Mouse (Mus musculus) heart, adult 9 months (tissue): Measurements from ENCODE around the gene Rab34.

ENCODE experiments used
- DNase-seq, 2 experiments: peaks; one replicate each; pipeline ENCODE4 v3.0.0; 2022; ENCODE audit warnings: low spot score in 2 of 2

The Rab34 gene

GRCm38 (mm10) chr11:78188331-78189233 is at the start of gene Rab34:
Gene Rab34, plus strand, starts transcription at chr11:78188430.
- DNase-seq: peak; percentile 62 to 64

GRCm38 (mm10) chr11:78140665-78141064 is 47.6 kb upstream of the Rab34 start:
- DNase-seq: no peak

DNA sequence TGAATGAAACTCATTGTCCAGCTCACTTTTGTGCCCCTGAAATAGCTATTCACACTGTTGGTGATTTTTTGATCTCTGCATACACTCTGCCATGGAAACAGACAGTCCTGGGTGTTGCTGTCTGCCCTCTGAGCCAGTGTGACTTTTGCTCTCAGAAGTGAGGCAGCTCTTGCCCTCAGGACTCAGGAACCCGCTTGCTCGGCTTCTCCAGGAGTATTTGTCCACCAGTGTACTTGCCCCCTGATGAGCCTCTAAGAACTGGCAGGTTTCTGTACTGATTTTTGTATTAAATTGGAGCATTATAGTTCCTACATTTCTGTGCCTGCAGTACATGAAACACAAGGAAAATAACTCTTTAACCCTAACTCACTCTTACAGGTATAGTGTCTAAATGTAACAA is 44.7 kb upstream of the Rab34 start:
- no peak for DNase-seq

DNA sequence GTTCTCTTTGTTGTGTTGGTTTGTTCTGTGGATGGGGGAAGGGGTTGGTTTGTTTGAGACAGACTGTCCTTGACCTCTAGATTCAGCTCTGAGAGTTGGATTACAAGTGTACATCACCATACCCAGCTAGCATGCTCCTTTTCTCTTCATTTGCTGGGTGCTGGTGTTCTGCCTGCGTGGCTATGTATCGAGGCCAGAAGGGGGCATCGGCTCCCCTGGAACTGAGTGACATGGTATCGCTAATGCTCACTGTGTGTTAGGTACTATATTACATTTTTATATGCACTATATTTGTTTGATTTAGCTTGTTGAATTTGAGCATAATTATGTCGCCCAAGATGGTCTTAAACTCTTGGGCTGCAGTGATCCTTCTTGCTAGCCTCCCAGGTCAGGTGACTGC is 42.1 kb upstream of the Rab34 start:
- no peak for DNase-seq

- DNase-seq: peak; percentile 58 to 59
Measured at GRCm38 (mm10) chr11:78146707-78147543, 41.3 kb upstream of the Rab34 start.

- DNase-seq: no peak
Measured at GRCm38 (mm10) chr11:78151161-78151560, 37.1 kb upstream of the Rab34 start.

GRCm38 (mm10) chr11:78152299-78153231 is 35.7 kb upstream of the Rab34 start:
- peak; percentile 56 to 74 for DNase-seq

DNA sequence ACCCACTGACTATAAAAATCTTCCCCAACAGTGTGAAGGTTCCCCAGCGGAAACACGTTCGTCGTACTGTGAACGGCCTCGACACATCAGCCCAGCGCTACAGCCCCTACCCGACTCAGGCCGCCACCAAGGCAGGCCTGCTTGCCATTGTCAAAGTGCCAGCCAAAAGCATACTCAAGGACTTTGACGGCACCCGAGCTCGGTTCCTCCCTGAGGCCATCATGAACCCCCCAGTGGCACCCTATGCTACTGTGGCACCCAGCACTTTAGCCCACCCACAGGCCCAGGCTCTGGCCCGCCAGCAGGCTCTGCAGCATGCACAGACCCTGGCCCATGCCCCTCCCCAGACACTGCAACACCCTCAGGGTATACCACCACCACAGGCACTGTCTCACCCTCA is 34.5 kb upstream of the Rab34 start:
- DNase-seq: no peak

DNA sequence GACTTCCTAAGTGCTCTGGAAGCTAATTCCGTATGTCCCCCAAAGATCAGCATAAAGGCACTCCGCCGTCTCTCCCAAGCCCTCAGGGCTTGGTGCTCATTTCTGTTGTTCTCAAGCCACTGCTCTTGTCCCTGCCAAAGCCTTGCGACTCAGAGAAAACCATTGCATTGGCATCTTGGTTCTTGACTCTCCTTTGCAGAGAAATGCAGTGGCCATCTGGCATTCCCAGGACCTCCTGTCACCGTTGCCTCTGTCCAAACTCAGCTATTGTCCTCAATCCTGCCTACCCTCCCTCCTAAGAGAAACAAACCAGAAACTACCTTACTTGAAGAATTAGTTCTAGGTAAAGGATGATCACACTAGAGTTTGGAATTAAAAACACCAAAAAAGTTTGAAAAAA is 32.6 kb upstream of the Rab34 start:
- DNase-seq: no peak

DNA sequence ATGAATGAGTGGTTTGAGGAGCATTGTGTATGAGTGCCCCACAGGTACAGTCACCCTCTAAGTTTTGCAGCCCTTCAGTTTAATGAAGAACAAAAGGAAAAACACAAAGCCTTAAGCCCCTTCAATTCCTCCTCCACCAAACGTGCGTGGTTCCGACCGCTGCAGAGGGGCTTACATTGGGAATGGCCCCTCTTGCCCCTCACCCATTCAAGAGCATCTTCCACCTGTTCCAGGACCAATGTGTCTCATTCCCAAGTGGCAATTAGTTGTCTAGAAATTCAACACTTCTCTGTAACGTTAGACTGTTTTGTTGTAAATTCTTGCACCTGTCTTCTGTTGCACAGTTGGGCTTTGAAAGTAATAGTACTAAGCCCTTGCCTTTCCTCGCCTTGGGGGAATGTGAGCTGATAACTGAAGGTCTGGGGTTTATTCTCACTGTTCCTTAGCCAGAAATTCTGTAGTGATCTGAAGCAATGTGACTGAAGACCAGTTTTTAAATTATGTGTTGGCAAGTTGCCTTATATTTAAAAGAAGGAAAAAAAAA is 32.0 kb upstream of the Rab34 start:
- DNase-seq: no peak

DNA sequence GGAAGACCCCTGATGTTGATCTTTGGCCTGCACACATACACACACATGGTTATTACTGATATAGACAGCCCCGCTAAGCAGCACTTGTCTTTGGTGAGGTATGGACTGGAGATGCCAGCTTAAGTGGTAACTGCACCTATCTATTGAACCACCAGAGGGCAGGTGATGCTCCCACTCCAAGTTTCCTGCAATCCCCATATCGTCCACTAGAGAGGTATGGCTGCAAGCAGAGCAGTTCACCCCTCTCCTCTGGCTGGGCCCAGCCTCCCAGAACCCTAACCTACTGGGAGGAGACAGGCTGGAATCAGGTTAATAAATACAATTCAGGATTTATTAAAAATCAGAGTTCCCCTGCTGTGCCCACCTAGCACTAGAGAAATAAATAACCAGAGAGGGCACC is 29.1 kb upstream of the Rab34 start:
- peak; percentile 70 to 81 for DNase-seq

GRCm38 (mm10) chr11:78159557-78159956 is 28.7 kb upstream of the Rab34 start:
- DNase-seq: no peak

DNA sequence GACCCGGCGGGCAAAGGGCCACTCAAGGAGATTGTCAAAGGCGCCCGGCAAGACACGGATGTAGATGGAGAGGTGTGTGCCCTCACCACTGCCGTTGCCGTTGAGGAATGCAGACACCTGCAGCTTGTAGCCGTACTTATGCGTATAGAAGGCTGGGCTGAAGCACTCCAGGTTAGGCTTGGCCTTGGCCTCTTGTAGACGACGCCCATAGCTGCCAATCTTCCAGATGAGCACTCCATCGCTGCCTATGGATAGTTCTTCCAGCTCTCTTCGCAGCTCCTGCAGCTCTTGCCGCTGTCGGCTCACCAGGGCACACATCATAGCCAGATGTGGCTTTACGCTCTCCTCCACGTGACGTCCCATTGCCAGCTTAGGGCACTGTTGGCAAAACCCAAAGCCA is 28.1 kb upstream of the Rab34 start:
- DNase-seq: no peak

GRCm38 (mm10) chr11:78160675-78161074 is 27.6 kb upstream of the Rab34 start:
- no peak for DNase-seq

DNA sequence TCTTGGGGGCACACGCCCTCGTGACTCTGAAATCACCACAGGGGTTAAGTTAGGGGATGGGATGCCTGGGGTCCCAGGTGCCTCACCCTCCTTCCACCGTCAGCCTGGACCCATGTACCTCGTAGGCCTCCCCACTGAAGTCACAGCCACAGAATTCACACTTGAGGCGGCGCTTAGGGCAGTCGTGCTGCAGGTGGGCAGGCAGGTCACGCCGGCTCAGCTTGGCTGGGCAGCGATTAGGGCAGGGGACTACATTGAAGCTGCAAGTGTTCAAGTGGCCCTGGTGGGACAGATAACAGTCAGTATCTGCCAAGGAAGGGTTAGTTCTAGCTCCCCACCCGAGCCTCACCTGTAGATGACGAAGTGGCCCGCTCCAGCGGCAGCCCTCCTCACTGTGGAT is 27.1 kb upstream of the Rab34 start:
- no peak for DNase-seq

GRCm38 (mm10) chr11:78161968-78162367 is 26.3 kb upstream of the Rab34 start:
- DNase-seq: no peak

DNA sequence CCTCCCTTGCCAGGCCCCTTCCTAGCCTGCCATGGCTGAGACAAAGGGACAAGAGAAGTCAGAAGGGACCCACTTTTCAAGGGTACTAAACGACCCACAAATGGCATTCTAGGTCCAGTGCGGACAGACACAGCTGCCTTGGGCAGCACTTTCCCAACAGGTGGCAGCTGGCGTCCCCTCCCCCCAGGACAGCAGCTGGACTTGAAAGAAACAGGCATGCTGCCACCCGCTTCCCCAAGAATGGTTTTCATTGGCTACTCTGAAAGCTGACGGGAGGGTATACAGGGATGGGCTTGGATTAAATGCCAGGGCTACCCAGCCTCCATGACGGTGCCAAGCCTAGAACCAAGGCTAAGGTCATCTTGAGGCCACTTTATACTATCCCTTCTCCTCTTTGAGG is 25.7 kb upstream of the Rab34 start:
- DNase-seq: no peak

DNA sequence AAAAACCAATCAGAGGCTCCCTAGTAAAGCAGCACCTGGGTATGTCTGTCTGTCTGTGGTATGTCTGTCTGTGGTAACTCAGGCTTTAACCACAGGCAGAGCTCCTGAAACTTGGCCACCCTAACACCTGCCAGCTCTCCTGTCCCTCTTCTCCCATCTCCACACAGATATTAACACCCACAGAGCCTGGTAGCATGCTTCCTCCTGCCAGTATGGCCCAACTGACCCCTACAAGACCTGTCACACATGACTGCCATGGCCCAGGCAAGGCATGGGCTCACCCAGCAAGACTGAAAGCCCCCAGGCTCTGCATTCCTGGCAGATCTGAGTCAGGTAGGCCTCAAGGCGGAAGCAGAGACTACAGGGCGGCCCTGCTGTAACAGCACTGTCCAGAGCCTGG is 25.2 kb upstream of the Rab34 start:
- DNase-seq: no peak

DNA sequence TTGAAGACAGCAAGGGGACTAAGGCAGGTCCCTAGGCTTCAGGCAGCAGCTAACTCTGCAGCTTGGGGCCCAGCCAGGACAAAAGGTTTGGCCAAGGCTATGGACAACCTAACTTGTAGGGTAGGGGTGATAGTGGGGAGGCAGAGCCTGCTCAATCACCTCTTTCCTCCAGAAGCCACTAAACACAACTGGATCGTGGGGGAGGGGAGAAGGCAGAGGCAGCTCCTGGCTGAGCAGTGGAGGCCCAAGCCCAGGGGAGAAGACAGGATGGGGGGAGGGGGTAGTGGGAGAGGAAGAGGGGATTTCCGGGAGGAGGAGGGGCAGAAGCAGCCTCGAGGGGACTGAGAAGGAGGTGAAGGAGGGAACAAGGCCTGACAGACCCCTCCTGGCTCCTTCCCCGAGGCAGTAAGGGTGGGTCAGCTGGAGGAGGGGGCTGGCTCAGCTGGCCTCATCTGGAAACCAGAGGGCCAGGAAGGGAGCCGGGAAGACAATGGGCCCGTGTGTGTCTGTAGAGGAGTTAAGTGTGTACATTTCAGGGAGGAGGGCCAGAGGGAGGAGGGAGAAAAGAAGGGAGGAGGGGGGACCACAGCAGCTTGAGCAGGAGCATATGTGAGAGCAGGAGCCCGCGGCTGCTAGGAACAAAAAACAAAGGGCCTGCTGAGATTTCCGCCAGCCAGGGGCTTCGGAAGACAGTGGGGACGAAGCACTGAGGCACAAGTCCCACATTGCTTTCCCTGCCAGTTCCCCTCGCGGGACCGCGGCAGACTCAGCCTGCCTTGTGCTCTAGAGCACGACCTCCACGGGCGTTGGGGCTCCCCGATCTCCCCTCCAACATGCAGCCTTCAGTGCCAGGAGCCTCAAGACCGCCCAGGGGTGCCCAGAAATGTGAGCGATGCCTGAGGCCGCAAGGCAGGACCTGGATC is 24.3 kb upstream of the Rab34 start:
- DNase-seq: peak; percentile 59 to 68

- no peak for DNase-seq
Measured at GRCm38 (mm10) chr11:78164604-78164923, 23.7 kb upstream of the Rab34 start.
